Mouse (Mus musculus) testis, adult 2 months (tissue): ENCODE results near the gene Pde4d. TPM values are rescaled to one million over a fixed set of nuclear protein-coding genes. Genes with fewer than 3 reads are reported as not detected.

Source experiments
- H3K27ac ChIP-seq: fragments of 200-500 bp; 2 replicates; pipeline ENCODE4 v1.5.1; 2012; ENCODE audit warnings: low read depth, low read length; ENCODE audit not compliant: control insufficient read depth, insufficient read depth
- H3K27me3 ChIP-seq: fragments of 200-500 bp; 2 replicates; pipeline ENCODE4 v1.6.1; 2012; ENCODE audit warnings: mild to moderate bottlenecking, low read length, moderate library complexity; ENCODE audit not compliant: control insufficient read depth, insufficient read depth
- H3K36me3 ChIP-seq: fragments of 200-500 bp; 2 replicates; pipeline ENCODE4 v1.6.1; 2012; ENCODE audit warnings: mild to moderate bottlenecking, low read length; ENCODE audit not compliant: control insufficient read depth, insufficient read depth
- H3K4me1 ChIP-seq: fragments of 200-500 bp; 2 replicates; pipeline ENCODE4 v1.6.1; 2012; ENCODE audit warnings: low read length; ENCODE audit not compliant: control insufficient read depth, insufficient read depth
- H3K4me3 ChIP-seq: fragments of 200-500 bp; 2 replicates; pipeline ENCODE4 v1.5.1; 2012; ENCODE audit warnings: low read depth, mild to moderate bottlenecking, low read length, moderate library complexity, mixed read lengths; ENCODE audit not compliant: control insufficient read depth
- CTCF ChIP-seq: fragments of 200-500 bp; IDR thresholded peaks from 2 replicates; pipeline ENCODE4 v1.5.1; 2012; ENCODE audit warnings: low read depth, mild to moderate bottlenecking, inconsistent platforms, low read length, moderate library complexity; ENCODE audit not compliant: control insufficient read depth, insufficient read depth, insufficient replicate concordance
- POLR2A ChIP-seq: fragments of 200-500 bp; IDR thresholded peaks from 2 replicates; pipeline ENCODE4 v1.6.1; 2012; ENCODE audit warnings: low read depth, mild to moderate bottlenecking, inconsistent platforms, low read length, moderate library complexity; ENCODE audit not compliant: control insufficient read depth
- polyA plus RNA-seq: library from polyadenylated mRNA; depleted of rRNA; stranded (reverse); fragments of >200 nt; gene quantifications from 2 replicates; pipeline ENCODE4 v1.2.3, GENCODE M21; 2012; rRNA removed

Gene Pde4d
- polyA plus RNA-seq: 2.0 and 2.1 TPM in 2 replicates

DNA sequence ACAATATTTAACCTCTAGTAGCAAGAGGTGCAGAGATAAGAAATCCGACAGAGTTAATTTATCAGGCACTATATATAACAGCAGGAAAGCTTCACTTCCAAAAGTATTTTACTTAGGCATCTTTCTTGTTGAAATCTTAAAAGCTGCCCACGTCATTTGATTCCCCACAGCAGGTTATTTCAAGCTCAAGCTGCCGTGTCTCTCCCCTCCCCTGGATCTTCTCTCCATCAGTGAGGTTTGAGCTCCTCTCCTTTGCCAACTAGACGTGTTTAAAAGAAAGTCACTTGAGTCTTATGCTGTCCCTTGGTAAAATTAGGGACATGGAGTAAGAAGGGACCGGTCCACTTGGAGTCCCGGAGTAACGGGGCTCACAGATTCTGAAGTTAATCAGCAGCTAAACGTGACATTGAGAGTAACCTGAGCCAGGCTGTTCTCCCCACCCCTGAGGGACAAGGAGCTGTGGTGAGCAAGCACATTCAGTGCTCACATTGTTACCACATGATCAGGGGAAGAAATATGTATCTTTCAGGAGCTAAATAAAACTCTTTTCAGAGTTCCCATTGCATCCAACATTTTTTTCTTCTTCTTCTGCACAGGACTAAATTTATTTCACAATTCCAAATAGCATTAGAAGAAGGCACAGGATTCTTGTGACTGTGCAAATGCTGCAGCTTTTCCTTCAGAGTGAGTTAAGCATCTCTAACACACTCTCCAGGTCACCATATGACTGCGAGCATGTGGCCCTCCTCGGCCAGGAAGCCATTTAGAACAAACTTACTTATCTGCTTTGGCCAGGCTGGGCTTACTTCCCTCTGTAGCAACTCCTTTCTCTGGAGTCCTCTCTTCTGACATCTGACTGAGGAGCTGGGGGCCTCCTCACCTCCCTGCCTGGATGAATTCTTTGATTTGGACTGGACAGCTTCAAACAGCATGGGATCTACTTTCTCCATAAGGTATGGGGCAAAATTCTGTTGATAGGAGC, at the start of gene Pde4d:
Gene Pde4d, plus strand, starts transcription at position 833 of the 982 bp plus-strand sequence.
- H3K27ac ChIP-seq: 0 out of 2 replicates have a peak within 1 kb of the TSS, but pooled peaks have one; percentile 46
- no peaks in the 10 kb centered on the region for H3K4me1 ChIP-seq
- no peak for TF ChIP-seq POLR2A
- TF ChIP-seq CTCF: no peak
- no peaks in the 10 kb centered on the region for H3K36me3 ChIP-seq
- no peaks in the 10 kb centered on the region for H3K27me3 ChIP-seq
- no peak within 1 kb of the TSS for H3K4me3 ChIP-seq

DNA sequence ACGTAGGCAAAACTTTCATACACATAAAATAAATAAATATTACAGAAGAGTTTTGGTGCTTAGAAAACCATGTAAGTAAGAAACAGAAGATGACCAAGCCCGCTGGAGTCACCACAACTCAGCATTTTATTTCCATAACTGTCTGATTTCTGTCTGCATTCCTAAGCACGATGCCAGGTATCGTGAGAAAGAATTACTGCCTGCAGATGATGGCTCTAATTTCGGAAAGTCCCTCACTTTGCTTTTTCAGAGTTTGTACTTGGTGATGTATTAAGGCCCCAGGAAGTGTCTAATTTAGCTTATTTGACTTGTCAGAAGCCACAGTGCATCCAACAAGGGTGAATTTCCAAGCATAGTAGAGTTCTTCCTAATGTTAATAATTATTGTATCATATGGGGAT, 46.6 kb upstream of the Pde4d start:
- Histone ChIP-seq H3K4me3 (no peak overlapping the region), H3K4me1 (no peaks in the 10 kb centered on the region), H3K27ac (no peak overlapping the region), H3K27me3 (no peaks in the 10 kb centered on the region), H3K36me3 (no peaks in the 10 kb centered on the region)
- no peak for TF ChIP-seq POLR2A
- TF ChIP-seq CTCF: no peak

DNA sequence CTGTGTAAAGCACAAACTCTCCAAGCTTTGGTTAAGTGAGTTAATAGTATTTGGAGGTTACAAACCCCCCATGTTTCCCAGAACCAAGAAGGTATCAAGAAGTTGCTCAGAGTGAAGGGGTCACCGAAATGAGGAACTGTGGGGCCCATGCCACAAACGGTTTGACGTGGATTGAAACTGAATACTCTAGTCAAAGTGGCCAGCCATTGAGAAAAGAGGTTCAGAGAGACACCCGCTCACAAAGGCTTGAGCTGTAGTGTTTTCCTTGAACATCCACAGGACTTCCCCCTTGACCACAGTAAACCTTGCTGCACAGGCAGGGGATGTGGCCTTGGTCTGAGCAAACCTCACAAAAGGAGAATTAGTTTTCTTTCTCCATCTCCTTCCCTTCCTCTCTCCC, 45.4 kb upstream of the Pde4d start:
- no peaks in the 10 kb centered on the region for H3K27me3 ChIP-seq
- H3K4me1 ChIP-seq: no peaks in the 10 kb centered on the region
- H3K4me3 ChIP-seq: no peak overlapping the region
- TF ChIP-seq POLR2A (no peak), CTCF (no peak)
- no peaks in the 10 kb centered on the region for H3K36me3 ChIP-seq
- H3K27ac ChIP-seq: no peak overlapping the region

DNA sequence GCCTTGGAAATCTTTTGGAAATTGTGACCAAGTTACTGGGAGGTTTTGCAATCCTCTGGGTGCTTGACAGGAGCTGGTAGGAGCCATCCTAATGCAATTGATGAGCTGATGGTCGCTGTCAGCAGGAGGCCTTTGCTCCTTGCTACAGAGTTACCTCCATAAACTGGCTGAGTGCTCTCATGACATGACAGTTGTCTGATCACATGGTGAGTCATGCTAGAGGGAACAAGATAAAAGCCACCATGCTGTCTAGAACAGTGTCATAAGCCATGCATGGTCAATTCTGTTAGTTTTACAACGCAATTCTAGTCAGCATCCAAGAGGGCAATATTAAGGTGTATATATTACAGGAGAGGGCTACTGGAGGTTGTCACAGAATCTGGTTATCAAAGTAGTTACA, 34.3 kb upstream of the Pde4d start:
- H3K27me3 ChIP-seq: no peaks in the 10 kb centered on the region
- H3K4me3 ChIP-seq: no peak overlapping the region
- TF ChIP-seq POLR2A: no peak
- no peak for TF ChIP-seq CTCF
- no peaks in the 10 kb centered on the region for H3K36me3 ChIP-seq
- H3K4me1 ChIP-seq: no peaks in the 10 kb centered on the region
- no peak overlapping the region for H3K27ac ChIP-seq

DNA sequence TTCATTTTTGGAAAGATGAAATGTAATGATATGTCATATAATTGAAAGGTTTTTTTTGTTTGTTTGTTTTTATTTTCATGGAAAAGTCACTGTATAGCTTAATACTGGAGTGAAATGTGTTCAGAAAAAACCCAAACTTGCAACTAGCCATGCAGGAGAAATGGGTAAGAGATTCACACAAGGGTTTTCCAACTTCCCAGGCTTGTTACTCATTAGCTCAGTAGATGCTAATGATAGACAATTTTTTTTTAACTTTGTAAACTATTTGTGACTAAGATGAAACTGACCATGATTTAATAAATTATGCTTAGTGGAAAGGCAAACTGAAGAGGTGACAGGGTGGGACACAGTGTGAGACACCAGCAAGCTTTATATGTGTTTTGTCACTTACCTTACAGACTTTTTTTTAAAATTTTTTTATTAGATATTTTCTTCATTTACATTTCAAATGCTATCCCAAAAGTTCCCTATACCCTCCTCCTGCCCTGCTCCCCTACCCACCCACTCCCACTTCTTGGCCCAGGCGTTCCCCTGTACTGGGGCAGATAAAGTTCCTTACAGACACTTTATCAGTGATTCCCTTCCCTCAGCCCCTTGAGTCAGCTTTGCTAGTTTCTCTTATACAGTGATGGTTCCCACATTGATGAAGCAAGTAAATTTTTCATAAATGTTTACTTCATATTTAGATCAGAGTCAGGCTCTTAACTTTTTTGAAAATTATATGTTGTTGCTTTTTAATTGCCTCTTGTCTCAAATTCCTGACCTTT, 30.8 kb upstream of the Pde4d start:
- Histone ChIP-seq H3K27me3 (no peaks in the 10 kb centered on the region), H3K4me1 (no peaks in the 10 kb centered on the region), H3K27ac (no peak overlapping the region), H3K36me3 (no peaks in the 10 kb centered on the region), H3K4me3 (no peak overlapping the region)
- TF ChIP-seq CTCF (no peak), POLR2A (no peak)

DNA sequence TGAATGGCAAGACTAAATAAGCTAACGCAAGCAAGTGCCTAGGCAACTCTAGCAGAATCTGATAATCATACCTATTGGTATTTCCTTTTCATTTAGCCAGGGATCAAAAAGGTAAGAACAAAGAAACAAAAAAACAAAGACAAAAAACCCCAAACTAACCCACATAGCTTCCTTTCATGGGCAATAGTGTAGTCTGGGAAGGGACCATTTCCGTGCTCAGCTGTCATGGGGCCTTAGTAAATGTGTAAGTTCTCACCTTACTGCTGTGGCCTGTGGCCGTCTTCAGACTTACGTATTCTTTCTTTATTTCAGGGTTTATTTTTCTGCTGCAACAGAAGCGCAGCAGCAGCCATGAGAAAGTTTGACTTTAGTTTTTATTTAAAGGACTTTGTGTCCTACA, 23.4 kb upstream of the Pde4d start:
- Histone ChIP-seq H3K27me3 (no peaks in the 10 kb centered on the region), H3K36me3 (no peaks in the 10 kb centered on the region), H3K4me1 (no peaks in the 10 kb centered on the region), H3K4me3 (no peak overlapping the region), H3K27ac (no peak overlapping the region)
- TF ChIP-seq POLR2A (no peak), CTCF (no peak)

DNA sequence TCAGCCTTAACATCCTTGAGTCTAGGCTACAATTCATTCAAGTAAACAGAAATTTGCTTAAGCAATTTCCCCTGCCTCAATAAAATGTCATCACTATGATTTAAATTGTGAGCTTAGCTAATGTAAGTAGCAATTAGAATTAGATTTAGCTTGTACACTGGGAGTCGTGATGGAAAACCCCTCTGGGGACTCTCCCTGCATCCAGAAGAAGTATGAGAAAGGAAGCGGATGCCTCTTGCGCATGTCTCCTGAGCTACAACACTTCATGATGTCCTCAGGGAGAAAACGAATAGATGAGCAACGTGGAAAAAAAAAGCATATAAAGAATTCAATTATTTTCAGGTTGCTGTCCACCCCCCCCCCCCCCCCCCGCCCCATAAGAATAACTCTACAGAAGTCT, 20.9 kb upstream of the Pde4d start:
- TF ChIP-seq POLR2A: no peak
- no peak for TF ChIP-seq CTCF
- no peaks in the 10 kb centered on the region for H3K36me3 ChIP-seq
- H3K4me1 ChIP-seq: no peaks in the 10 kb centered on the region
- no peak overlapping the region for H3K27ac ChIP-seq
- H3K27me3 ChIP-seq: no peaks in the 10 kb centered on the region
- H3K4me3 ChIP-seq: no peak overlapping the region
